Mouse (Mus musculus) splenic B cell, adult 2 months (primary cell): Measurements from ENCODE around the gene Gm17720.

Experiments used
- DNase-seq: peaks from one replicate; pipeline ENCODE4 v3.0.0-alpha.2; 2011; ENCODE audit warnings: low read depth, low spot score
- H3K27me3 ChIP-seq: 2 replicates; pipeline ENCODE4 v1.6.1; 2012; ENCODE audit warnings: mild to moderate bottlenecking, low read length, moderate library complexity, mixed read lengths; ENCODE audit not compliant: control insufficient read depth, poor library complexity, insufficient read depth, severe bottlenecking
- H3K36me3 ChIP-seq: 2 replicates; pipeline ENCODE4 v1.6.1; 2012; ENCODE audit warnings: mild to moderate bottlenecking, low read length, moderate library complexity, mixed read lengths; ENCODE audit not compliant: control insufficient read depth, poor library complexity, insufficient read depth, severe bottlenecking

Gene Gm17720

GRCm38 (mm10) chr8:110102653-110103052 lies at the start of gene Gm17720:
Gene Gm17720, minus strand, starts transcription at chr8:110102753.
- H3K36me3 ChIP-seq: no peaks in the 10 kb centered on the region
- H3K27me3 ChIP-seq: no peaks in the 10 kb centered on the region
- no peak for DNase-seq

DNA sequence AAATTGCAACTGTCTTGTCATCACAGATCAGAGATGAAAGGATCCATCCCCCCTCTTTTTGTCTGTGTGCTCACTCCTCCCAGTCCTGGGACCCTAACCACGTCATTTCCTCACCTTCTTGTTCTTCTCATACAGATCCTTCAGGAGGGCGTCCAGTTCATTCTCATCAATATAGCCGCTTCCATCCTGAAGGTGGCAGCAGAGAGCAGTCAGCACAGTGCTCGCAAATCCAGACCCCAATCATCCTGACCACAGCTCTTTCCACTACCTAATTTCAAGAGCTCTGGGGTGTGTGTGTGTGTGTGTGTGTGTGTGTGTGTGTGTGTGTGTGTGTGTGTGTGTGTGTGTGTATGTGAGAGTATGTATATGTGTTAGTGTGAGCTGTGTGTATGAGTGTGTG lies 43.0 kb upstream of the Gm17720 start:
- Histone ChIP-seq H3K27me3 (no peaks in the 10 kb centered on the region), H3K36me3 (no peaks in the 10 kb centered on the region)
- DNase-seq: peak; percentile 63

GRCm38 (mm10) chr8:110140770-110141169 lies 38.2 kb upstream of the Gm17720 start:
- DNase-seq: no peak
- H3K27me3 ChIP-seq: no peaks in the 10 kb centered on the region
- no peaks in the 10 kb centered on the region for H3K36me3 ChIP-seq

GRCm38 (mm10) chr8:110140156-110140555 lies 37.6 kb upstream of the Gm17720 start:
- Histone ChIP-seq H3K27me3 (no peaks in the 10 kb centered on the region), H3K36me3 (no peaks in the 10 kb centered on the region)
- DNase-seq: no peak

DNA sequence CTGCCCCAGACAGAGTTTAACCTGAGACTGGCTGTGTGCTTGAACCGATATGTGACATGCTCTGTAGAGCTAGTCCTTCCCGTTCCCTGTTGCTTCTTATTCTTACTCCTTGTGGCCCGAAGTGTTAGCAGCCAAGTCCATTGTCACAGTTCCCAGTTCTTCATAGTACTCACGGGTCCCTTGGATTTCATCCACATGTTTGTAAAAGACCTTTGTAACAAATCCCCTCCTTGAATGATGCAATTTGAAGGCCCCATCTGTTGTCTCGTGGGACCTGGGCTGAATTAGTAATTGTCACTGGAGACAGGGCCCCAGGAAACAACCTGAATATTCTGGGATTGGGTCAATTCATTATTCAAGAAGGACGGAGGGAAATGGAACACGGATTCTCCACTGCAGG lies 33.0 kb upstream of the Gm17720 start:
- no peaks in the 10 kb centered on the region for H3K36me3 ChIP-seq
- no peak for DNase-seq
- no peaks in the 10 kb centered on the region for H3K27me3 ChIP-seq

DNA sequence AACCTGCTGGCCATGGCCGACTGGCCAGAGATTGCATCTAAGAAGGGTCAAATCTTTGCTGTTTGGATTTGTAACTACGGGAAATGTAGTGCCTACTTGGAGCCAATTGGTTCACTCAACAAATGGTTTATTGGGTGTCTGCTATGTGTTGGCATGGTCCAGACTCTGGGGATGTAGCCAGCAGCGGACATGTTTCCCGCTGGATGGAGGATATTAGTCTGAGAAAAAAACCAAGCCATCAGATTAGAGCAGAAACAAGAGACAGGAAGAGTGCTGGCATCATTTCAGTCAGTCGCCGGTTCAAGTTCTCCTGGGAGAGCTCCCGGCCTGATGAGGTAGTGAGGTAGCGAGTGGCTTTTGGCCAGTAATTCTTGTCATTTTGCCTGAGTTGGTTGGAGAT lies 31.7 kb upstream of the Gm17720 start:
- no peaks in the 10 kb centered on the region for H3K36me3 ChIP-seq
- DNase-seq: no peak
- no peaks in the 10 kb centered on the region for H3K27me3 ChIP-seq

- DNase-seq: peak; percentile 53
- H3K27me3 ChIP-seq: no peaks in the 10 kb centered on the region
- no peaks in the 10 kb centered on the region for H3K36me3 ChIP-seq
Measured at GRCm38 (mm10) chr8:110130537-110130936, 28.0 kb upstream of the Gm17720 start.

GRCm38 (mm10) chr8:110119715-110120114 lies 17.2 kb upstream of the Gm17720 start:
- H3K36me3 ChIP-seq: no peaks in the 10 kb centered on the region
- no peaks in the 10 kb centered on the region for H3K27me3 ChIP-seq
- DNase-seq: no peak

DNA sequence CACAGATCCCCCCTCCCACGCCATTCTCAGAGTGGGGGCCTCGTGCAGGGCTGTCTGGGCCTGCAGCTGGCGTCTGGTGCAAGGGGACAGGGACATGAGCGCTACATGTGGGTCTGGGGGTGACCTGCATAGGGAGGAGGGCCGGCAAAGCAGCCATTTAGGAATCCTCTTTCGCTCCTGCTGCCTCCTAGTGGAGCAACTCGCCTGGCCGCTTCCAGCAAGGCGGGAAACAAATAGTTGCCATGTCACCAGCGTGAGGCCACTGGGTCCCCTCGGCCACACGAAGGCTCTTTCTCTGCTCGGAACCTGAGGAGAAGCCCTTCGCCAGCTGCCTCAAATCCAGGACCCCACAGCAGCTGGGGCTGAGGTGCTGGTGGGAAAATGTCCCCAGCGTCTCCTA lies 877 bp downstream of the Gm17720 start:
- no peak for DNase-seq
- no peaks in the 10 kb centered on the region for H3K27me3 ChIP-seq
- no peaks in the 10 kb centered on the region for H3K36me3 ChIP-seq

GRCm38 (mm10) chr8:110100907-110101306 lies 1.6 kb downstream of the Gm17720 start, which contains the start of gene Gm21964:
Gene Gm21964, plus strand, starts transcription at chr8:110101207.
- H3K36me3 ChIP-seq: no peaks in the 10 kb centered on the region
- no peaks in the 10 kb centered on the region for H3K27me3 ChIP-seq
- no peak for DNase-seq

DNA sequence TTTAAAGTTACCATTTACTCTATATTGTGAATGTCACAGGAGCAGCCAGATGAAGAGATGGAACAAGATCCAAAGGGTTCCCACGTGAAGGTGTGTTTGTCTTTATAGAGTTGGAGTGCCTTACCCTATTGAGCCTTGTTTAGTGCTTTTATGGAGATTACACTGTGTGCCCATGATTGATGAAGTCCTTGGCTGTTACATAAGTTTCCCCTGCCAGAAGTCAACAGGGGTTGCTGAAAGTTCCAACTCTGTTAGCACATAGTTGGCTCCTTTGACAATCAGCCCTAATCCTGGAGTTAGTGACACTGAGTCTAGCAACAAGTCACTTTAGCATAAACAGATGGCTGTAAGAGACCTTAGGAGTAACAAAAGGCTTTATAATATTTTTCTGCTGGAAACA lies 10.7 kb downstream of the Gm17720 start:
- DNase-seq: no peak
- no peaks in the 10 kb centered on the region for H3K27me3 ChIP-seq
- no peaks in the 10 kb centered on the region for H3K36me3 ChIP-seq

DNA sequence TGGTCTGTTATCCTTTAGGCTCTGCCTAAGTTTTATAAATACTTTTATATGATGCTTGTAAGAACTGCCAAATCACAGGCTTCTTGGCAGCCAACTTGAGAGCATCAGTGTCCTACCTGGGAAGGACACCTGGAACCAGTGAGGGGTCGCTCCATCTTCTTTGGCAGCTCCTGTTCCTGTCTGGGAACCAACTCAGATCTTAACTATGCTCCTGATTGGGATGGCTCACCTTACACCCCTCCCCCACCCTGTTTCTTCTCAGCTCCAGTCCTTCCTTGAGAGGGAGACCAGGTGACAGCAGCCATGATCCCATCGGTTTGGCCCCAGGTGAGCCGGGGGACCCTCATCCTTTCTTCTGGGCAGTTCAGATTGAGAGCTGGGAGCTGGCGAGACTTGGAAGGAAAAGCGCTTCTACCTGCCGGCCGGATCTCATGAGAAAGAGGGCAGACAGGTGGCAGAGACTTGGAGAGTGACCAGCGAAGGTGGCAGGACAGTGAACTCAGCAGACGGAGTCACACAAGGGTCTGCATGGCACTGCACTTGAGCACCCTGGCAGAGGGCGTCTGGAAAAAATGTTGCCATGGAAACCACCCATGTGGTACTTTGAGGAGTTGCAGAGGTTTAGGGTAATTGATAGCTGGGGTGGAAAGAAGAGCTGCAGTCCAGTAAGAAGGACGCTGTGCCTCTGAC lies 20.0 kb downstream of the Gm17720 start:
- Histone ChIP-seq H3K27me3 (no peaks in the 10 kb centered on the region), H3K36me3 (no peaks in the 10 kb centered on the region)
- DNase-seq: no peak

DNA sequence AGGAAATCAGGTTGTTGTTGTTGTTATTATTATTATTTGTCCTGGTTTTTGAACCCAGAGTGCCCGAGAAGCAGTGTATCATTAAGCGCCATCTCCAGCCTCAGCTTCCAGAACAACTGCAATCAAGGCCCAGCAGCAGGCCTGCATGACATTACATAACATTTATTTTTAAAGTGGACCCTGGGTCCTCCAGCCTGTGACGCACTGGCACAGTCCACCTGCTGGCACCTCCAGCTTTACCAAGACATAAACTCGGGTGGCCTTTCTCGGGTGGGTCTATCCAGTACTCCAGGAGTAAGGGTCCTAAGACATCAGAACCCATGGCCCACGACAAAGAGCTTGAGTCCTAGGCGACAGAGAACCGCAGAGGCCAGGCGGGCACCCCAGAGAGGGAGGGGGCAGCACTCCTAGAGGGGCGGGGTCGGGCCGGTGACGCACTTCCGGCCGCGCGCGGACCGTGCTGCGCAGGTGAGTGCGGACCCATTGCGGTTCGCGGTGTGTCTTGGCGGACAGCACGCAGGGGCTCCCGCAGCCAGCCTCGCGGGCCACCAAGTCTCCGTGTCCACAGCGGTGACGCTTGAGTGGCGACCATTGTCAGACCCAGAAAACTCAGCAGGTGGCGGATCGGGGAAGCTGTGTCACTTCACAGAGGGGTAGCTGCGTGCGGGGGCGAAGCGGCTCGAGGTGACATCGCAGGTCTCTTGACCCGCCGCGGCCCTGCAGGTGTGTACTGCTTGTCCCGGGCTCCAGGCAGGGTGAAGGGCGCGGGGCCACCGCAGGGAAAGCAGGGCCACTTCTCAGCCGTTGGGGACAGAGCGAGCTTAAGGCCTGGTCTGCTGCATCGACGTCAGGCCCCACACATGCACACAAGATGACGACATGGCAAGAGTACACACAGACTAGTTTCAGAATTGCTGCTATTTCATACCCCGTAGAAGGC lies 23.0 kb downstream of the Gm17720 start, which contains the start of gene Zfp612:
Gene Zfp612, plus strand, starts transcription at position 465 of the 940 bp plus-strand sequence.
- Histone ChIP-seq H3K36me3 (no peaks in the 10 kb centered on the region), H3K27me3 (no peaks in the 10 kb centered on the region)
- DNase-seq: peak; percentile 57

- Histone ChIP-seq H3K27me3 (no peaks in the 10 kb centered on the region), H3K36me3 (no peaks in the 10 kb centered on the region)
- DNase-seq: peak; percentile 20
Measured at GRCm38 (mm10) chr8:110074496-110074895, 28.1 kb downstream of the Gm17720 start.

- DNase-seq: peak; percentile 60
- no peaks in the 10 kb centered on the region; the same call in 1 of the 2 replicates for H3K27me3 ChIP-seq
- H3K36me3 ChIP-seq: no peaks in the 10 kb centered on the region
Measured at GRCm38 (mm10) chr8:110071600-110071999, 31.0 kb downstream of the Gm17720 start.
